Mouse (Mus musculus): Measurements from ENCODE around the gene Aknad1.

DNA sequence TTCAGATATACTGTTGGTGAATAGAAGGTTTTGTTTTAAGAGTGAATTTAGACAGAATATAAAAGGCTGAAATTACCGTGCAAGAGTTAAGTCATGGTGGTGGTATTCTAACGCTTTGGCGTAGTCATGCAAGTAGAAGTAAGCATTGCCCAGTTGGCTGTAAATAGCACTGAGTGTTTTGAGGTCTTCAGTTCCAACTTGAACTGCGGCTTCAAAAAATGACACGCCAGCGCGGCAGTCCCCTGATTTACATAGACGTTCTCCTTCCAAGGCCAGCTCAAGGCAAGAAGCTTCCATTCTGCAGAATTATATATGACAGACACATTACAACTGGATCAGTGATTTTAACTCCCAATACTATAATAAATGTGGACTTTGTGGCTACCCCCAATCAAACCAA lies 36.7 kb upstream of the Aknad1 start:
- no peak for TF ChIP-seq CTCF (IDR thresholded peaks at IDR 0.05; ENCODE audit: borderline replicate concordance, insufficient read depth, low read depth, low read length)
- no peak for TF ChIP-seq POLR2A (IDR thresholded peaks at IDR 0.05; ENCODE audit: borderline replicate concordance, insufficient read depth, low read length)
